Mouse (Mus musculus): ENCODE results near the gene Higd1c. TPM values are rescaled to one million over a fixed set of nuclear protein-coding genes. Genes with fewer than 3 reads are reported as not detected.
"Not testable (repeated sequence)": the region's sequence is repeated elsewhere in the genome, so short reads cannot be mapped to it uniquely, and the experiment has no call there.

The Higd1c gene
- polyA plus RNA-seq, 1 experiment, result not detected

DNA sequence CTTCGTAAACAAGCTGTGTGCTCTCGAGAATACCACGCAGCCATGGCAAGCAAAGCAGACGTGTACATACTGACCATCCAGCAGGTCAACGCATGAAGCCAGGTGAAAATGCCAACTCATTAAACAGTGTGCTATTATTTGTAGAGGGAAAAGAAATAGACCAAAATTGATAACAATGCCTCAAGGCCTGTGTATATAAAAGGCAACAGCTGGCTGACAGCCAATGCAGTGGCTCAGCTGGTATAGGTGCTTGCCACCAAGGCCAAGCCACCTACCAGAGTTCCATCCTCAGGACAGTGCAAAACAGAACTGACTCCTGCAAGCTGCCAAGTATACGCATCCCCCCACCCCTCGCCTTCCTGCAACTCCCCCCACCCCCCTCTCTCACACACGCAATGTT lies 51.3 kb downstream of the Higd1c start:
- TF ChIP-seq POLR2A (IDR thresholded peaks at IDR 0.05; ENCODE audit: control insufficient read depth, low read depth, low read length) (no peak), CTCF (IDR thresholded peaks at IDR 0.05; ENCODE audit: control insufficient read depth, insufficient read depth, insufficient replicate concordance, low read depth, low read length) (no peak)
- H3K4me1 ChIP-seq (ENCODE audit: control insufficient read depth, insufficient read depth, low read length), result peaks cover 7% of the 10 kb centered on the region
- H3K36me3 ChIP-seq (ENCODE audit: control insufficient read depth, insufficient read depth, low read length), result no peaks in the 10 kb centered on the region; the same call in 1 of the 2 replicates
- no peak overlapping the region for H3K4me3 ChIP-seq (ENCODE audit: control insufficient read depth, low read depth, low read length)
- no peaks in the 10 kb centered on the region for H3K27me3 ChIP-seq (ENCODE audit: control insufficient read depth, insufficient read depth, low read length)
- H3K27ac ChIP-seq (ENCODE audit: control insufficient read depth, insufficient read depth, low read depth, low read length), result no peak overlapping the region

DNA sequence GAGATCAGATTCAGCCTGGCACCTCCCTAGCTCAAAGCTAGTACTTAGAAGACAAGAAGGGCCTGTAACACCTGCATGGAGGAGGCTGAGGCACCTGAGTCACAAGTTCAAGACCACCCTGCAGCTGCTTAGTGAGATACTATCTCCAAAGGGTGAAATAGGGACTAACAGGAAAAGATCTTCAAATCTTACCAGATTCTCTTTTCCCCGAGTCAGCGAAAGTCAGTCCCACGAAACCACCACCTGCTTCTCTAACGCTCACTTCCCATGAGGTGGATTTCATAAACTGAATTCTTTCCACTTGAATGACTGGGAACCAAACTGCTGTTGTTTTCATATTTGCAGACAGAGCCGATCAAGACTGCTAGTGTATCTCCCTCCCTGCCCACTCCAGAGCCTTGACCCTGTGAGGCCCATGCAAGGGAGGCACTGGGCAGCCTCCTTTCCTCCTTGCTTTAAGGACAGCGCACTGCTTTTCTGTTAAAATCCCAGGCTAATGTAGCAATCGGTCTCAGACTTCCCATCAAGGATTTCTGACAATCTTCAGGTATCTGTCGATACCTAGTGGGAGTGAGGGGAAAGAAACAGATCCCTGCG lies 53.6 kb downstream of the Higd1c start:
- H3K4me1 ChIP-seq (ENCODE audit: control insufficient read depth, insufficient read depth, low read length), result peaks cover 10% of the 10 kb centered on the region
- no peak overlapping the region for H3K4me3 ChIP-seq (ENCODE audit: control insufficient read depth, low read depth, low read length)
- no peaks in the 10 kb centered on the region for H3K27me3 ChIP-seq (ENCODE audit: control insufficient read depth, insufficient read depth, low read length)
- H3K36me3 ChIP-seq (ENCODE audit: control insufficient read depth, insufficient read depth, low read length), result no peaks in the 10 kb centered on the region
- H3K27ac ChIP-seq (ENCODE audit: control insufficient read depth, insufficient read depth, low read depth, low read length), result 0 out of 2 replicates have a peak overlapping the region, but pooled peaks have one; percentile 13
- TF ChIP-seq POLR2A (IDR thresholded peaks at IDR 0.05; ENCODE audit: control insufficient read depth, low read depth, low read length) (no peak), CTCF (IDR thresholded peaks at IDR 0.05; ENCODE audit: control insufficient read depth, insufficient read depth, insufficient replicate concordance, low read depth, low read length) (no peak)

DNA sequence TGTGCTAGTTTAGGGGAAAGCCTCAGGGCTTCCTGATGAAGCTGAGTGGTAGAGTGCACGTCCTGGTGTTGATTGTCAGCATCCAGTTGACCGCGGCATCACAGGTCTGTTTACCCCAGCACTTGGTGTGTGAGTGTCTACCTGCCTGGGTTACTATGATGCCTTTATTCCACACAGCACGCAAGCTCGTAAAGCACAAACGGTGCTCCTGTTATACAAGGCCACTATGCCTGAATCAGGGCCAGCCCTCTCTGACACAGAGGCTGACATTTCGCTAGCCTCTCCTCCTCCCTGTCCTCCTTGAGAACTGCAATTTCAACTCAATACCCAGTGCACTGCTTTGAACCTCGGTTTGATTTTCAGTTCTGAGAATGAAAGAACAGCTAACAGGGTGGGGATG lies 55.0 kb downstream of the Higd1c start:
- no peak for TF ChIP-seq POLR2A (IDR thresholded peaks at IDR 0.05; ENCODE audit: control insufficient read depth, low read depth, low read length)
- TF ChIP-seq CTCF (IDR thresholded peaks at IDR 0.05; ENCODE audit: control insufficient read depth, insufficient read depth, insufficient replicate concordance, low read depth, low read length), result no peak
- no peaks in the 10 kb centered on the region for H3K27me3 ChIP-seq (ENCODE audit: control insufficient read depth, insufficient read depth, low read length)
- peaks cover 18% of the 10 kb centered on the region for H3K4me1 ChIP-seq (ENCODE audit: control insufficient read depth, insufficient read depth, low read length)
- H3K4me3 ChIP-seq (ENCODE audit: control insufficient read depth, low read depth, low read length), result no peak overlapping the region
- H3K36me3 ChIP-seq (ENCODE audit: control insufficient read depth, insufficient read depth, low read length), result no peaks in the 10 kb centered on the region
- H3K27ac ChIP-seq (ENCODE audit: control insufficient read depth, insufficient read depth, low read depth, low read length), result no peak overlapping the region

DNA sequence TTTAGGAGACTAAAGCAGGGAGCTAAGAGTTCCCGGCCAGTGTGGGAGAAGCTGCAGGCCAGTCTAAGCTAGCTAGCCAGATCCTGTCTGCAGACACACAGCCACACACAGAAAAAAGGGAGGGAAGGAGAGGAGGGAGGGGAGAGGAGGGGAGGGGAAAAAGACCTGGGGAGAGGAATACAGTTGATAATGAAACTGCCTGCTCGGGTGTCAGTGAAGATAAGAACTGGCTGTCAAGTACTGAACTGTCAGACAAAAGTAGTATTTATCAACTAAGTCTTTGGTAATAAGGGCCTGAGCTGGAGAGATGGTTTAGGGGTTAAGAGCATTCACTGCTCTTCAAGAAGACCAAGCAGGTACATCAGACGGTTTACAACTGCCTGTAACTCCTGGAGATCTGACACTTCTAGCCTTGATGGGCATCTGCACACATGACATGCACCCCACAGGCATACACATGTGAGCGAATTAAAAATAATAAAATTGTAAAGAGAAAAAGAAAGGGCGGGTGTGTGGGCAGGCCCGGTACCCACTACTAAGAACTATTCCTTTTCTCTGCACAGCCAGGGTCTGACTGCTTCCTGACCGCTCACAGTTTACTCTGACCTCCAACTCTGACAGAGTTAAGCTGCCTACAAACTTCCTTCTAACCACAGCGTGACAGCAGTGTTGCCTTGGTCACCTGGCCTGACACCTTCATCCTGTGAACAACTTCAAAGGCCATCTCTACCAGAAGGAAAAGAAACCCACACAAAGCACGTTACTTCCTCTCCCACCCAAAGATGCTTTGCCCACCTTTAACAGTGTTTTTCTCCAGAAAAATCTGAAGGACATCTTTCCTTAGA lies 55.8 kb downstream of the Higd1c start:
- peak overlapping the region; percentile 33; the same call in 1 of the 2 replicates for H3K27ac ChIP-seq (ENCODE audit: control insufficient read depth, insufficient read depth, low read depth, low read length)
- no peak for TF ChIP-seq POLR2A (IDR thresholded peaks at IDR 0.05; ENCODE audit: control insufficient read depth, low read depth, low read length)
- TF ChIP-seq CTCF (IDR thresholded peaks at IDR 0.05; ENCODE audit: control insufficient read depth, insufficient read depth, insufficient replicate concordance, low read depth, low read length), result no peak
- H3K4me3 ChIP-seq (ENCODE audit: control insufficient read depth, low read depth, low read length), result no peak overlapping the region
- H3K27me3 ChIP-seq (ENCODE audit: control insufficient read depth, insufficient read depth, low read length), result no peaks in the 10 kb centered on the region
- H3K36me3 ChIP-seq (ENCODE audit: control insufficient read depth, insufficient read depth, low read length), result no peaks in the 10 kb centered on the region
- peaks cover 17% of the 10 kb centered on the region for H3K4me1 ChIP-seq (ENCODE audit: control insufficient read depth, insufficient read depth, low read length)

DNA sequence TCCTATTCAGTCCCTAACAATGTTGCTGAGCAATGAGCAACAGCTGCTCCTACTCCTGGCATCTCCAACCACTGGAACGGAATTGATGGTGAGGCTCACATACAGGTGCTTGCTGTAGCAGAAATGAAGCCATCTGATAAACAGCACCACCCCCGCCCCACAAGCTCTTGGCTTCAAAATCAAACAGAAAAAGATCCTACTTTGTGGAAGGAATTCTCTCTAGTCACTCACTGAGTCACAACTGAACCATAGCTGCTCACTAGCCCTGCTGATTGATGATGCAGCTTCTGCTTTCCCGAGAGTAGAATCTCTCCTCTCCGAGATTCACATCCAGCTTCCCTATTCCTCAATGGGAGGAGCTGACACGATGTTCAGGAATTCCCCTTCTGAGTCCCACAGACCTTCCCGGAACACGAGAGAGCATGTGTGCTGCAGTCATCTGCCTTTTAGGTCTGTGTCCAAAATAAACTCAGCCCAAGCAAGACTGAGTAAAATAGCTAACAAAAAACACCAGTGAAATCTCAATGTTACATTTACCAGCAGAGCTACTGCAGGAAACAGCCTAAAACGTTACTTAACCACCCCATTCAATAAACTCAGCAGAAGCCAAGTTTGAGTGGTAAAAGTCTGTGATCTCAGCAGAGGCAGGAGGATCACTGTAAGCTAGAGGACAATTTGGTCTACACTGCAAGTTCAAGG lies 56.9 kb downstream of the Higd1c start:
- H3K27me3 ChIP-seq (ENCODE audit: control insufficient read depth, insufficient read depth, low read length), result no peaks in the 10 kb centered on the region
- no peaks in the 10 kb centered on the region for H3K36me3 ChIP-seq (ENCODE audit: control insufficient read depth, insufficient read depth, low read length)
- H3K4me1 ChIP-seq (ENCODE audit: control insufficient read depth, insufficient read depth, low read length), result peaks cover 17% of the 10 kb centered on the region
- TF ChIP-seq CTCF (IDR thresholded peaks at IDR 0.05; ENCODE audit: control insufficient read depth, insufficient read depth, insufficient replicate concordance, low read depth, low read length) (no peak), POLR2A (IDR thresholded peaks at IDR 0.05; ENCODE audit: control insufficient read depth, low read depth, low read length) (no peak)
- H3K4me3 ChIP-seq (ENCODE audit: control insufficient read depth, low read depth, low read length), result no peak overlapping the region; the same call in 1 of the 2 replicates
- H3K27ac ChIP-seq (ENCODE audit: control insufficient read depth, insufficient read depth, low read depth, low read length), result no peak overlapping the region

DNA sequence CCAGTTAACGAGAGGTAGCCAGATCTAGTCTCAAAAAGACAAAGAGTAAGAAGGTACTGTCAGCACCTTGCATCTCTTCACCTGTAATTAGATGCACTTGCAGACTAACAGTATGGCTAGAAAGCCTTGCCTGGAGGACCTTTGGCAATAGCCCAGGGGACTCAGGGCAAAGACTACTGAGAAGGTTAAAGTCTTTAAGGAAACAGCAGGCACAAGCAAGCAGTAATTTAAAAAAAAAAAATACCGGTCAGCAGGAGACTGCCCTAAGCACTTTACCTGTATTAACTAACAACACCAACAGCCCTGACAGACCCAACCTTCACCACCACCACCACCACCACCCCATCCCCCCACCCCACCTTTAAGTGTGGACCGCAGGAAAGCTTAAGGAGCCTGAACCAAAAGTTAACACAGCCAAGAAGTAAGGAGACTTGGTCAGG lies 57.4 kb downstream of the Higd1c start, which contains the start of gene Gm5475:
Gene Gm5475, plus strand, starts transcription at position 390 of the 440 bp plus-strand sequence.
- H3K27me3 ChIP-seq (ENCODE audit: control insufficient read depth, insufficient read depth, low read length); H3K36me3 ChIP-seq (ENCODE audit: control insufficient read depth, insufficient read depth, low read length): not testable (repeated sequence)
- Histone ChIP-seq H3K4me3 (ENCODE audit: control insufficient read depth, low read depth, low read length) (peak within 1 kb of the TSS; percentile 90), H3K4me1 (ENCODE audit: control insufficient read depth, insufficient read depth, low read length) (peaks cover 17% of the 10 kb centered on the region), H3K27ac (ENCODE audit: control insufficient read depth, insufficient read depth, low read depth, low read length) (peak within 1 kb of the TSS; percentile 81)

DNA sequence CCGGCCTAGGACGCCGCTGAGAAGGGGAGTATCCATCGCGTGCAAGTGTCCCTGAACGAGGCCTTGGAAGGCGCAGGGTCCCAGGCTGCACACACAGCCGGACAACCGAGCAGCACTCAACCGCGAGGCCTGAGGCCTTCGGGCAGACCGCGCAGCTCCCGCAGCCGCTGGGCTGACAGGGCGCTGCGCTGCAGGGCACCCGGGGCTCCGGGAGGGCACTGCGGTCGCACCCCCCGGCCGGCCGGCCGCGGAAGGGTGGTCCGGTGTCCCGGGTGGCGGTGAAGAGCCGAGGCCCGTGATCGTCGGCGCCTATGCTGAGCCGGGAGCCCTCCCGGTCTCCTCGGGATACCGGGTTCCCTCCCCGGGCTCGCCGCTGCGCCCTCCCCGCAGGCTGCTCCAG lies 58.1 kb downstream of the Higd1c start:
- peak overlapping the region; percentile 90 for H3K4me3 ChIP-seq (ENCODE audit: control insufficient read depth, low read depth, low read length)
- no peak for TF ChIP-seq CTCF (IDR thresholded peaks at IDR 0.05; ENCODE audit: control insufficient read depth, insufficient read depth, insufficient replicate concordance, low read depth, low read length)
- no peak for TF ChIP-seq POLR2A (IDR thresholded peaks at IDR 0.05; ENCODE audit: control insufficient read depth, low read depth, low read length)
- H3K4me1 ChIP-seq (ENCODE audit: control insufficient read depth, insufficient read depth, low read length), result peaks cover 17% of the 10 kb centered on the region
- peak overlapping the region; percentile 81 for H3K27ac ChIP-seq (ENCODE audit: control insufficient read depth, insufficient read depth, low read depth, low read length)
- H3K36me3 ChIP-seq (ENCODE audit: control insufficient read depth, insufficient read depth, low read length), result no peaks in the 10 kb centered on the region
- no peaks in the 10 kb centered on the region for H3K27me3 ChIP-seq (ENCODE audit: control insufficient read depth, insufficient read depth, low read length)

Measured in testis, adult 2 months (tissue).